Mouse (Mus musculus): ENCODE results near the gene Hmgn2.
"Not testable (repeated sequence)": the region's sequence is repeated elsewhere in the genome, so short reads cannot be mapped to it uniquely, and the experiment has no call there.

Gene Hmgn2

GRCm38 (mm10) chr4:133968150-133968921, at the start of gene Hmgn2:
Gene Hmgn2, minus strand, starts transcription at chr4:133968650.
- DNase-seq (ENCODE audit: low spot score), result peak; percentile 31

- no peak for DNase-seq (ENCODE audit: low spot score)
Measured at GRCm38 (mm10) chr4:134017201-134017865, 48.9 kb upstream of the Hmgn2 start.

- DNase-seq (ENCODE audit: low spot score), result no peak
Measured at GRCm38 (mm10) chr4:134016767-134017166, 48.3 kb upstream of the Hmgn2 start.

GRCm38 (mm10) chr4:134016208-134016607, 47.8 kb upstream of the Hmgn2 start:
- no peak for DNase-seq (ENCODE audit: low spot score)

- no peak for DNase-seq (ENCODE audit: low spot score)
Measured at GRCm38 (mm10) chr4:134012858-134013528, 44.5 kb upstream of the Hmgn2 start.

GRCm38 (mm10) chr4:134011450-134012414, 43.3 kb upstream of the Hmgn2 start:
- no peak for DNase-seq (ENCODE audit: low spot score)

- no peak for DNase-seq (ENCODE audit: low spot score)
Measured at GRCm38 (mm10) chr4:134009709-134010108, 41.3 kb upstream of the Hmgn2 start.

- DNase-seq (ENCODE audit: low spot score), result no peak
Measured at GRCm38 (mm10) chr4:134006845-134007244, 38.4 kb upstream of the Hmgn2 start.

GRCm38 (mm10) chr4:134005581-134006358, 37.3 kb upstream of the Hmgn2 start:
- DNase-seq (ENCODE audit: low spot score), result no peak

- DNase-seq (ENCODE audit: low spot score), result no peak
Measured at GRCm38 (mm10) chr4:134002903-134003302, 34.5 kb upstream of the Hmgn2 start.

GRCm38 (mm10) chr4:134002246-134002645, 33.8 kb upstream of the Hmgn2 start:
- no peak for DNase-seq (ENCODE audit: low spot score)

- DNase-seq (ENCODE audit: low spot score), result no peak
Measured at GRCm38 (mm10) chr4:134001710-134002109, 33.3 kb upstream of the Hmgn2 start.

- peak; percentile 96 for DNase-seq (ENCODE audit: low spot score)
Measured at GRCm38 (mm10) chr4:134000466-134001438, 32.3 kb upstream of the Hmgn2 start, which contains the start of gene Dhdds. Gene Dhdds, minus strand, starts transcription at chr4:134000918.

GRCm38 (mm10) chr4:133994697-133995096, 26.2 kb upstream of the Hmgn2 start:
- no peak for DNase-seq (ENCODE audit: low spot score)

GRCm38 (mm10) chr4:133991087-133991660, 22.7 kb upstream of the Hmgn2 start:
- no peak for DNase-seq (ENCODE audit: low spot score)

- DNase-seq (ENCODE audit: low spot score), result no peak
Measured at GRCm38 (mm10) chr4:133990035-133990434, 21.6 kb upstream of the Hmgn2 start.

GRCm38 (mm10) chr4:133988289-133988688, 19.8 kb upstream of the Hmgn2 start:
- DNase-seq (ENCODE audit: low spot score), result not testable (repeated sequence)

GRCm38 (mm10) chr4:133982936-133983335, 14.5 kb upstream of the Hmgn2 start:
- DNase-seq (ENCODE audit: low spot score), result no peak

- DNase-seq (ENCODE audit: low spot score), result no peak
Measured at GRCm38 (mm10) chr4:133980496-133980895, 12.0 kb upstream of the Hmgn2 start.
